Mouse (Mus musculus) hematopoietic stem cell, adult 5-6 weeks (primary cell): ENCODE data around the gene Acvr1. TPM values are rescaled to one million over a fixed set of nuclear protein-coding genes. Genes with fewer than 3 reads are reported as not detected.

ENCODE experiments used
- ATAC-seq, 2 experiments: fragments of 125-278 bp in 1 of 2; replicated peaks in 1 of 2; 2 replicates each; pipeline ENCODE4 v1.8.0; 2016 to 2017; ENCODE audit warnings: inconsistent platforms in 2 of 2, mild to moderate bottlenecking in 2 of 2, moderate number of reproducible peaks in 2 of 2, low read depth in 1 of 2, moderate TSS enrichment in 1 of 2; ENCODE audit not compliant: low FRiP score in 2 of 2, poor library complexity in 2 of 2, severe bottlenecking in 2 of 2, insufficient read depth in 1 of 2, low TSS enrichment in 1 of 2
- total RNA-seq: library from RNA; stranded (forward); fragments of 172-1452, 232-1000 nt; gene quantifications from 2 replicates; pipeline ENCODE4 v1.2.3, GENCODE M21; 2017

The Acvr1 gene
- total RNA-seq, 1 experiment from 2014 or later = 1.0 TPM

- ATAC-seq = peak; percentile 23 to 24; a peak in 1 of 4 replicates
These were observed 34.6 kb downstream of the Acvr1 start for GRCm38 (mm10) chr2:58532260-58532850.

- no peak for ATAC-seq
These were observed 36.4 kb downstream of the Acvr1 start for GRCm38 (mm10) chr2:58530521-58530920.

DNA sequence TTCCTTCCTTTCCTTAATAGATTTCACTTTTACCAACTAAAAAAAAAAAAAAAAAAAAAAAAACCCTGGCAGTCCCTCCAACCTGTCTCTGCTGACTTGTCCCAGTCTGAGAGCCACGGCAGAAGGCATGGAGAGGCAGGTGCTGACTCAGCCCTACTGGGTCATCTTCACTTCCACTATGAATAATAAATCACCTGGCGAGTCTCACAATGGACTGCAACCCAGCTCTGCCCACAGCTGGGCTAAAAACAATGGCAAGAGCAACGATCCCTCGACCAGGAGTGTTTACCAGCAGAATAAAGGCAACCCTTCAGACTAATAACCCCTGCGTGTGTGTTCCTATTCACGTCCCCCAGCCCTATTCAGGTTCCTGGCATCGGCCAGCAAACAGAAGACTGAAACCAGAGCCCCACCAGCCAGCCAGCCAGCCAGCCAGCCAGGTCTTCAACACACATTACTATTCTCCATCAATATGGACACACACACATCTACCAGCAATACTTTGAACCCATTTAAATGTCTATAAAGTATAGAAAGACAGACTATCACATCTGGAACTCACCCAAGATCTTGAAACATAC is 37.0 kb downstream of the Acvr1 start:
- no peak for ATAC-seq

- ATAC-seq = no peak
These were observed 37.6 kb downstream of the Acvr1 start for GRCm38 (mm10) chr2:58529384-58529783.

DNA sequence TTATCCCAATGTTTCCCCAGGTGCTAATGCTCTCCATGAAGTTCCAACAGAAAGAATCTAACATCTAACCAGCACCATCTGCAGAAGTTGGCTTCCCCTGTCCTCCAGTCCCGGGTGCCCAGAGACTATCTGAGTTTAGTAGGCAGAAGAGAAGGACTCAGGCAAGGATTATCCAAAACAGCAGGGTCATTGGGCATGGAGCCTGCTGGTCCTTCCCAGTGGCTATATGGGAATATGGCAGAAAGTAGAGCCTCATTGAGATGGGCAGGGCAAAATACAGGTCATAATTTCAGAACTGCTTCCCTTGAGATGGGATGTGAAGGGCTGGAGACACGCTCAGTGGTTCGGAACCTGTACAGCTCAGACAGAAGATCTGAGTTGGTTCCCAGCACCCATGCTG is 39.2 kb downstream of the Acvr1 start:
- no peak for ATAC-seq

- no peak for ATAC-seq
These were observed 42.6 kb downstream of the Acvr1 start for GRCm38 (mm10) chr2:58524356-58524755.

DNA sequence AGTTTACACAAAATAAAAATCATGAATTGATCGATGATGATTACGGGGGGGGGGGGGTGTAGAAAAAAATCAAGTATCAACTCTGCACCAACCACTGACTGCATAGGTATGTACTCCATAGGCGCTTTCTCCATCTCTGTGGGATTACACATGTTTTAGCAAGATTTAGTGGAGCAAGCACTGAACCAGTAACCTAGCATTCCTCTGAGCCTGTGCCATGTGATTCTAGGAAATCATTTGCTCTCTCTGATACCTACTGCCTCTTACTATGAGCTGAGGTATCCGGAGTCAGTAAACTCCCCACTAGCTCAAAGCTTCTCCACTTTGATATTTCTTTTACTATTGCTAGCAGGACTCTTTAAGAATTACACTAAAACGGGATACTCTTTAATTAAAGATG is 43.1 kb downstream of the Acvr1 start:
- ATAC-seq = no peak

GRCm38 (mm10) chr2:58523097-58523496 is 43.9 kb downstream of the Acvr1 start:
- no peak for ATAC-seq

DNA sequence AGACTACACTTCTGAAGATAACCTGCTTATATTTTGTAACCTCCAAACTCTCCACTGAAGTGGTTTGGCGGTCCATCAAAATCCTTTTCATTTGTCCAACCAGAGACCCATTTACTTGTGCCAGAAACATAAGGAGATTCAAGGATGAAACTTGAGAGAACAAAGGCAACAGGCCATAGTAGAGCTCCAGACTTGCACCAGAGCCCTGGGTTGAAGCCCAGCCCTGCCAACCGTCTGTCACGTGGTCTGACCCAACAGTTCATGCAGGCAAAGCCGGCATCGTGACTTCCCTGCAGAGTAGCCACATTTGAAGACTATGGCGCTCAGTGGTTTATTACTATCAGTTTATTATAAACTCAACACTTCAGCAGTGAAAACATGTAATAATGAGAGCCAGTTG is 45.3 kb downstream of the Acvr1 start:
- ATAC-seq = no peak

GRCm38 (mm10) chr2:58520727-58521126 is 46.2 kb downstream of the Acvr1 start:
- no peak for ATAC-seq

GRCm38 (mm10) chr2:58518517-58518916 is 48.4 kb downstream of the Acvr1 start:
- ATAC-seq = no peak

DNA sequence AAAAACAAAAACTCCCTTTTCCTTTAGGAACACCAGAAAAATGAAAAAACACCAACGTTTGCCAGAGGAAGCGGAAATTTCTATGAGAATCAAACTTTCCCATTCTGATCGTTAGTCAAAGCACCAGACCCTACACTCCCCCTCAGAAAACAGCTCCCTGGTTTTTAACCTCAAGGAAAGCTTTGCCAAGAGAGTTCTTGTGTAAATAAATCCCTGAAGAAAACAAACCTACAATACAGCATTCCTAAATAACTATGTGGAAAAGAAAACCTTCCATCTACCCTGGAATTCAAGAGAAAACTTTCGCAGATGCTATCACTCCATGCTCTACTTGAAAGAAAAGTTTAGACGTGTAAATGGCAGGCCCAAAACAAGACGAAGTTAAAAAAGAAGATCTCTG is 50.0 kb downstream of the Acvr1 start:
- no peak for ATAC-seq

DNA sequence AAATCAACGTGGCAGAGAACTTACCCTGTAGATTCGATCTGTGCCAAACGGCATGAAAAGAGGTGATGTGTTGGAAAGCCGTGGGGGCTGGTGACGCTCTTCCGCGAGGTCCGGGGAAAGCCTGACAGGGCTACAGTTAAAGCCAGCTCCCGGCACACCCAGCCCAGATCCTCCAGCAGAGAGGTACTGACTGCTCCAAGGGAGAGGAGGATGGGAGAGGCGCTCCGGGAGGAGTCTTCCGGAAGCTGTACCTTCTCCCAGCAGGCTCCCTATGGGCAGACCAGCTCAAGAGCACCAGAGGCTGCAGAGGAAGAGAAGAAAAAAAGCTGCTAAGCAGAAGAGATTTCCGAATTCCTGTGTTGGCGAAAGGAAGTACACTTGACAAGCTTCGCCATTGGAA is 51.0 kb downstream of the Acvr1 start:
- no peak for ATAC-seq

DNA sequence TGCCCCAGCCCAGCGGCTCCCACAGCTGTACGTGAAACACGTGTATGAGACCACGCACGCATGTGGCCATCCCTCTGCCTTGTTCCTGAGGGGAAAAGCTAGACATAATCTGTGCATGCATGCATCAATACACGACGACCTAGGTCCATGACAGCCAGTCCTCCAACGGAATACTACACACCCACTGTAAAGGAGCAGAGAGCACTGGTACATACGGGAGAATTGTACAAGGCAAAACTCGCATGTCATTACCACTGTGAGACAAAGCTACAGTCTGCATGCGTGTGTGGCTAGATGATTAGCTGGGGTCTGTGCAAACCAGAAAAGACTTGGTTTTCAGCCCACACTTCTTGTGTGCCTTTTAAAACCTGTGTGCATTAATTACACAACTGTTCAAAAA is 52.5 kb downstream of the Acvr1 start:
- no peak for ATAC-seq

DNA sequence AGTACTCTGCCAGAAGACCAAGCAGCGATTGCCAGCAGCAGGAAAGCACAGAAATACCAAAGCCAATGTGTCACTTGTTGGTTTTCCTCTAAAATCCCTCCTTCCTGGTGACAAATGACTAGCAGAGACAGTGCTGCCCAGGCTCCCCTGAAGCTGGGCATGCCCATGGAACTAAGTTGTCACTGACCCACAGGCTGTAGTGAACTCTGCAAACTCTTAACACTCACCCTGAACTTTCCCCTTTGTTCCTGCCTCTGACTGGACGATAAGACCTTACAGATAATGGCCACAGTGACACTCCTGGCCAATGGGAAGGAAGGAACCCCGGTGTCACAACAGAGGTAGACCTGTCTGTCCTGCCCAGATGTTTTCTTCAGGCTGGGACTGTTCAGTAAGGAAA is 53.7 kb downstream of the Acvr1 start:
- ATAC-seq = no peak

DNA sequence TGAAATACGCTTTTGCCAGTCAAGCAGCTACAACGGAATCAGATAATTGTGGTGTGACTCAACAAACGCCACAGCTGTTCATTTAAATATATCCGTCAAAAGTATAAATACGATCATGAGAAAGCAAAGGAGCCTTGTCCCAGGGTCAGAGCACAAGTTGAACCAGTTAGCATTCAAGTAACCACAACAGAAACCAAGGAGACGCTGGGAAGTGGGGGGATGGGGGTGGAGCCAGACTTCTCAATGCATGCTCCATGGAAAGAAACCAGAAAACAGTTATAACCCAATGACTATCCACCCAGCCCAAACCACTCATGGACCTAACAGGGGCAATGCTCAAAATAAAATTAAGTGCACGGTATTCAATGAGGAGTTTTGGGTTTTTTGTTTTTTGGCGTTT is 56.8 kb downstream of the Acvr1 start:
- ATAC-seq = no peak

DNA sequence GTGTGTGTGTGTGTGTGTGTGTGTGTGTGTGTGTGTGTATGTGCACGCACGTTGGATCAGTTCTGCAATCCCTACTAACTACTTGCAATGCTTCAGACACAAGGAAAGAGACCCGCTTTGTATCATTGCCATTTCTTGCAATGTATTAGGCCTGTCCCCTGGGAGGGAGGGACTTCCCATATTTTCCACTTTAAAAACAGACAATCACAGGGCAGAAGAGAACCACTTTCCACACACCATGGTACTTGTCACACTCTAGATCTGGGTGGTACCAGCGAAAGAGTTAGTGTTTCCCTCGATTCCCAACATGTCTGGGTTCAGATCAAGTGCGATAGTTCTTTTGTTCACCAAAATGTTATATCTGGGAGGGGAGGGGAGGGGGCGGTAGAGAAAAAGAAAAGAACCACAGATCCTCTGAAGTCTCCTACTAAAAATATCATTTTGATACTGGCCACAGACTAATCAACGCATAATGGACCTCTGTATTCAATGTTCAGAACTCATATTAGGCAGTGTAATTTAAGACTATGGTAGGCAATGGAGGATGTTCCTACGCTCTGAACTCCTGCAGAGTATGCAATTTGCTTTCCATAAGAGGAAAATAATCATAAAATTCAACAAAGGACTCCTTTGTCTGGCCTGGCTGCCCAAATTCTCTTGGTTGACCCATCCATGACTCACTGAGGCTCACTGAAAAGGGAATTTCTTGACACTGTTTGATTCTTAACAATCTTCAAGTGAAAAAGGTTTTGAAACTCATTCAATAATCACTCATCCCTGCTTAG is 61.5 kb downstream of the Acvr1 start:
- ATAC-seq = no peak

DNA sequence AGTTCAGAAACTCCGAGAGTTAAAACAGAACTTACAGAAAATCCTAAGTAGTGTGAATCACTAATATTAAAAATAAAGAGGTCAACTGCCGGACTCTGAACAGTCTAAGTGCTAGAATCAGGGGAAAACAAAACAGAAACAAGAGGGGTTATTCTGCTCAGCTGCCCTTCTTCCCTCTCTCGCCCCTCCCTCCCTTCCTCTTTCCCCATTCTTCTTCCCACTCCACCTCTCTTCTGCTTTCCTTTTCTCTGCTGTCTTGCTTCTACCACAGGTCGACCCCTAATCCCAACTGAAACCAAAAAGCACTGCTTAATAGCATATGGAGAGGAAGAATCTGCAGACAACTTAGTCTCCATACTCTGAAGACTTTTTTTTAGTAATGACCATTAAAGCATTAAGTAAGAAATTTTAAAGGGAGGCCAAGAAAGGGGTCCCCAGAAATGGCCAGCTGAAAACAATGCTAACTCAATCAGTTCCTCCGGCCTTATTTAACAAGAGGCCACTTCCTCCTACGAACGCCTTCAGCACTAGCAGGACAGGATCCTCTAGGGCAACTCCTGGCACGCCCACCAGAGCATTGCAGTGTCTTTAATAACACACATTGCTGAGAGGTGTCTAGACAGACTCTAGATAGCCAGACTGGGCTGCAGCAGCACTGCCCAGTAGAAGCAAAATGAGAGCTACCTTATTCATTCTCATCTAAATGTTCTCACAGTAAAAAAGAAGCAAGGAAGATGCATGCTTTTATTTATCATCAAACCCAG is 70.1 kb downstream of the Acvr1 start:
- ATAC-seq = 0 out of 4 replicates have a peak, but pooled peaks have one; percentile 22 to 32
